Mouse (Mus musculus) erythroblast, embryonic 14.5 days (primary cell): ENCODE results near the gene Prkaa2.

Source experiments
- GATA1 ChIP-seq: IDR thresholded peaks from 2 replicates; pipeline ENCODE4 v1.6.1; 2012; ENCODE audit warnings: low read length, inconsistent platforms, mixed read lengths
- TAL1 ChIP-seq: IDR thresholded peaks from 3 replicates; pipeline ENCODE4 v1.6.1; 2012; ENCODE audit warnings: low read length, inconsistent platforms, mixed read lengths

GRCm38 (mm10) chr4:105076152-105076551 lies 33.5 kb downstream of the Prkaa2 start:
- no peak for TF ChIP-seq GATA1
- TF ChIP-seq TAL1 = no peak
